Mouse (Mus musculus) ES-Bruce4 (cell line): ENCODE data around the gene D930048N14Rik. TPM values are rescaled to one million over a fixed set of nuclear protein-coding genes. Genes with fewer than 3 reads are reported as not detected.
A peak's percentile ranks its signal among the peaks of the same experiment; 100 is the strongest.

Source experiments
- H3K27ac ChIP-seq: 2 replicates; pipeline ENCODE4 v1.5.1; 2012; ENCODE audit warnings: low read length, inconsistent platforms; ENCODE audit not compliant: insufficient read depth
- H3K27me3 ChIP-seq: 2 replicates; pipeline ENCODE4 v1.6.1; 2012; ENCODE audit warnings: mild to moderate bottlenecking, low read length, inconsistent platforms; ENCODE audit not compliant: control insufficient read depth, poor library complexity, insufficient read depth, severe bottlenecking
- H3K36me3 ChIP-seq: 2 replicates; pipeline ENCODE4 v1.6.1; 2012; ENCODE audit warnings: inconsistent platforms, mild to moderate bottlenecking, low read length, moderate library complexity; ENCODE audit not compliant: control insufficient read depth, poor library complexity, insufficient read depth, severe bottlenecking
- H3K4me1 ChIP-seq: one replicate; pipeline ENCODE4 v1.8.1; 2011; ENCODE audit warnings: low read length; ENCODE audit not compliant: control insufficient read depth, insufficient read depth
- H3K4me3 ChIP-seq: 2 replicates; pipeline ENCODE4 v1.5.1; 2011; ENCODE audit warnings: low read depth, mild to moderate bottlenecking, low read length
- H3K9ac ChIP-seq: 2 replicates; pipeline ENCODE4 v1.6.1; 2012; ENCODE audit warnings: low read depth, mild to moderate bottlenecking, inconsistent platforms; ENCODE audit not compliant: poor library complexity, severe bottlenecking
- H3K9me3 ChIP-seq: replicated peaks from 2 replicates; pipeline ENCODE4 v1.6.1; 2012; ENCODE audit warnings: mild to moderate bottlenecking, low read length, inconsistent platforms; ENCODE audit not compliant: control insufficient read depth, poor library complexity, insufficient read depth, severe bottlenecking
- CTCF ChIP-seq: IDR thresholded peaks from one replicate; pipeline ENCODE4 v1.8.1; 2011; ENCODE audit warnings: low read depth, low read length
- EP300 ChIP-seq: IDR thresholded peaks from 2 replicates; pipeline ENCODE4 v1.6.1; 2011; ENCODE audit warnings: low read depth, low read length; ENCODE audit not compliant: insufficient read depth
- POLR2A ChIP-seq: IDR thresholded peaks from one replicate; pipeline ENCODE4 v1.8.1; 2011; ENCODE audit warnings: low read length; ENCODE audit not compliant: insufficient read depth
- polyA plus RNA-seq: library from polyadenylated mRNA; stranded (reverse); fragments of >200 nt; gene quantifications from 2 replicates; pipeline ENCODE4 v1.2.4, GENCODE M21; 2011; ENCODE audit warnings: low read depth; ENCODE audit not compliant: missing spikeins, insufficient read depth, insufficient read length

D930048N14Rik gene
- polyA plus RNA-seq, 1 experiment, result 10.1 TPM

- Histone ChIP-seq H3K27me3 (no peaks in the 10 kb centered on the region), H3K27ac (no peak overlapping the region), H3K4me1 (no peaks in the 10 kb centered on the region), H3K36me3 (no peaks in the 10 kb centered on the region), H3K4me3 (no peak overlapping the region), H3K9ac (no peak overlapping the region), H3K9me3 (no peaks in the 10 kb centered on the region)
- no peak for TF ChIP-seq CTCF
- TF ChIP-seq EP300, result no peak
- no peak for TF ChIP-seq POLR2A
Measured at GRCm38 (mm10) chr11:51677737-51678418, 27.1 kb downstream of the D930048N14Rik start.

GRCm38 (mm10) chr11:51679466-51679865 lies 28.7 kb downstream of the D930048N14Rik start:
- no peak overlapping the region for H3K27ac ChIP-seq
- no peaks in the 10 kb centered on the region for H3K27me3 ChIP-seq
- H3K9me3 ChIP-seq, result no peaks in the 10 kb centered on the region
- no peak overlapping the region for H3K9ac ChIP-seq
- no peak for TF ChIP-seq POLR2A
- TF ChIP-seq EP300, result no peak
- TF ChIP-seq CTCF, result no peak
- no peaks in the 10 kb centered on the region for H3K4me1 ChIP-seq
- H3K36me3 ChIP-seq, result no peaks in the 10 kb centered on the region
- no peak overlapping the region for H3K4me3 ChIP-seq

GRCm38 (mm10) chr11:51681324-51681975 lies 30.7 kb downstream of the D930048N14Rik start:
- TF ChIP-seq POLR2A, result no peak
- no peak for TF ChIP-seq EP300
- TF ChIP-seq CTCF, result peak; percentile 87
- Histone ChIP-seq H3K27ac (no peak overlapping the region), H3K9ac (no peak overlapping the region), H3K4me3 (no peak overlapping the region), H3K4me1 (no peaks in the 10 kb centered on the region), H3K27me3 (no peaks in the 10 kb centered on the region), H3K9me3 (no peaks in the 10 kb centered on the region), H3K36me3 (peaks cover 8% of the 10 kb centered on the region)

- no peak overlapping the region for H3K9ac ChIP-seq
Measured at GRCm38 (mm10) chr11:51681976-51682374, 31.2 kb downstream of the D930048N14Rik start.

GRCm38 (mm10) chr11:51688330-51689328 lies 37.9 kb downstream of the D930048N14Rik start, which contains the start of gene 0610009B22Rik:
0610009B22Rik (minus strand) TSS chr11:51688874.
- H3K9ac ChIP-seq, result peak within 1 kb of the TSS; percentile 83
- H3K4me1 ChIP-seq, result no peaks in the 10 kb centered on the region
- H3K36me3 ChIP-seq, result peaks cover 8% of the 10 kb centered on the region
- TF ChIP-seq CTCF (no peak), POLR2A (peak; percentile 89), EP300 (peak; percentile 37; the same call in 1 of the 2 replicates)
- H3K9me3 ChIP-seq, result no peaks in the 10 kb centered on the region
- H3K4me3 ChIP-seq, result peak within 1 kb of the TSS; percentile 88
- peak within 1 kb of the TSS; percentile 96 for H3K27ac ChIP-seq
- no peaks in the 10 kb centered on the region for H3K27me3 ChIP-seq

More at GRCm38 (mm10) chr11:51681976-51682374, 31.2 kb downstream of the D930048N14Rik start:
- Histone ChIP-seq H3K27ac (no peak overlapping the region), H3K4me1 (no peaks in the 10 kb centered on the region), H3K4me3 (no peak overlapping the region), H3K9me3 (no peaks in the 10 kb centered on the region), H3K27me3 (no peaks in the 10 kb centered on the region), H3K36me3 (peaks cover 8% of the 10 kb centered on the region)
- TF ChIP-seq CTCF (no peak), EP300 (no peak)
